Mouse (Mus musculus): Measurements from ENCODE around the gene Mrpl54.
"Not testable (repeated sequence)": the region's sequence is repeated elsewhere in the genome, so short reads cannot be mapped to it uniquely, and the experiment has no call there.

Mrpl54 gene

DNA sequence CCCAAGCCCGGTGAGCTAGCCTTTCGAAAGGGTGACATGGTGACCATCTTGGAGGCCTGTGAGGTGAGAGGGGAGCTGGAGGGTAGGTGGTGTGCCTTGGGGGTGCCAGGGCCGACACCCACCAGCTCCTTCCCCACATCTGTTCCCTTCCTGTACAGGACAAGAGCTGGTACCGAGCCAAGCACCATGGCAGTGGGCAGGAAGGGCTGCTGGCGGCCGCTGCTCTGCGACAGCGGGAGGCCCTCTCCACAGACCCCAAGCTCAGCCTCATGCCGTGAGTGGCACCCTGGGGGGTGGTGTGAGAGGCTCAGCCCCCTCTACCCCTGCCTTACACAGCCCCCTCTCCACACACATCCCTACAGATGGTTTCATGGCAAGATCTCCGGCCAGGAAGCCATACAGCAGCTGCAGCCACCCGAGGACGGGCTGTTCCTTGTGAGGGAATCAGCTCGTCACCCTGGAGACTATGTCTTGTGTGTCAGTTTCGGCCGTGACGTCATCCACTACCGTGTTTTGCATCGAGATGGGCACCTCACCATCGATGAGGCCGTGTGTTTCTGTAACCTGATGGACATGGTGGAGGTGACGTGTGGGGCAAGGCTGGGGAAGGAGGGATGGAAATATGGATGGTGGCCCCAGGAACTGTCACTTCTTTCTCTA is 7.4 kb downstream of the Mrpl54 start:
- no peak for DNase-seq

DNA sequence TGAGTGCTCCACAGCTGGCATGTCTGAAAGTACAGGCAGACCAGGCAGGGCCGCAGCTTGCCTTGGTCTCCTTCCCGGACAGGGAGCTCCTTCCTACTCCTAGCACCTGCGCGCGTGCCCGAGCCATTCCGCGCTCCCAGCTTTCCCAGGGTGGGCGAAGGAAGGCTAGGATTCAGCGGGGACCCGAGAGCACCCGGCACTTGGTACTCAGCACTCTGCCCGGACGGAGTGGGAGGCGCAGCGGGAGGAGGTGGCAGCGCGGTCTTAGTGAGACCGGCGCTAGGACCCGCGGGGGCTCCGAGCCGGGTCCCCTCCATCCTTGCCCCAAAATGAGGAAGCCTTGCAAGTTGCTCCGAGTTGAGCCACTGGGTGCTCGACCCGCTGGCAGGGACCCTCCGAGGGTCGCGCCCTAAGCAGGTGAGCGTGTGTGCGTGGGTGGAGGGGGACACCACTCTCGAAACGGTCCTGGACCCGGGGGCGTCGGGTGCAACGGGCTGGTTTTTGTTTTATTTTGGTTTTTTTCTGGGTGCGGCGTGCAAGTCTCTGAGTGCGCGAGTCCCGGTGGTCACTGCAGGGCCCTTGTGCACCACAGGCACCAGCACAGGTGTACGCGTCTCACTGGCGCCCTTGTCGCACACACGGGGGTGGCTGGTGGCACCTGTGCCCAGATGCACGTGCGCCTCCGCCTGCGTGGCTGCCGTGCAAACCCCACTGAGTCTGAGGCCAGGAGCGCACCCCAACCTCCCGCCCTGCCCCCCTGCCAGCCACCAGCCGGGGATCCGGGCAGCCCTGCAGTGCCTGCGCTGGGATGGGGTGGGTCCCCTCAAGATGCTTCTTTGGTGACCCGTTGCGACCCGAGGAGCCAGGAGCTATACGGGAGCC is 9.3 kb downstream of the Mrpl54 start:
- DNase-seq: no peak

DNA sequence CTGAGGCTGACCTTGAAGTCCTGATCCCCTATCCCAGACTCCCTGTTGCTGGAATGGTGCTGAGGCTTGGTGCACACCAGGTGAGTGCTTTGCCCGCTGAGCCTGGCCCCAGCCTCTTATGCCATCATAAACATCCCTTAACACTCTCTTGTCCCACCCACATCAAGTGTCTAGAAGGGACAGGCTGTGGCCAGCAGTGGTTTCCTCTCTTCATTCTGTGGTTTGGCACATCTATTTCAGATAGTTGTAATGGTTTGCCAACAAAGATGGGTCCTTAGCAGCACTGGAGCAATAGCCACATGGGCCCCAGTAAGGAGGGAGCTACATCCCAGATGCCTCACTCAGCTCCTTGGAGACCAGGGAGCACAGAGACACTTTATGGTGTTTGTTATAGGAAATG is 11.8 kb downstream of the Mrpl54 start:
- DNase-seq: no peak

DNA sequence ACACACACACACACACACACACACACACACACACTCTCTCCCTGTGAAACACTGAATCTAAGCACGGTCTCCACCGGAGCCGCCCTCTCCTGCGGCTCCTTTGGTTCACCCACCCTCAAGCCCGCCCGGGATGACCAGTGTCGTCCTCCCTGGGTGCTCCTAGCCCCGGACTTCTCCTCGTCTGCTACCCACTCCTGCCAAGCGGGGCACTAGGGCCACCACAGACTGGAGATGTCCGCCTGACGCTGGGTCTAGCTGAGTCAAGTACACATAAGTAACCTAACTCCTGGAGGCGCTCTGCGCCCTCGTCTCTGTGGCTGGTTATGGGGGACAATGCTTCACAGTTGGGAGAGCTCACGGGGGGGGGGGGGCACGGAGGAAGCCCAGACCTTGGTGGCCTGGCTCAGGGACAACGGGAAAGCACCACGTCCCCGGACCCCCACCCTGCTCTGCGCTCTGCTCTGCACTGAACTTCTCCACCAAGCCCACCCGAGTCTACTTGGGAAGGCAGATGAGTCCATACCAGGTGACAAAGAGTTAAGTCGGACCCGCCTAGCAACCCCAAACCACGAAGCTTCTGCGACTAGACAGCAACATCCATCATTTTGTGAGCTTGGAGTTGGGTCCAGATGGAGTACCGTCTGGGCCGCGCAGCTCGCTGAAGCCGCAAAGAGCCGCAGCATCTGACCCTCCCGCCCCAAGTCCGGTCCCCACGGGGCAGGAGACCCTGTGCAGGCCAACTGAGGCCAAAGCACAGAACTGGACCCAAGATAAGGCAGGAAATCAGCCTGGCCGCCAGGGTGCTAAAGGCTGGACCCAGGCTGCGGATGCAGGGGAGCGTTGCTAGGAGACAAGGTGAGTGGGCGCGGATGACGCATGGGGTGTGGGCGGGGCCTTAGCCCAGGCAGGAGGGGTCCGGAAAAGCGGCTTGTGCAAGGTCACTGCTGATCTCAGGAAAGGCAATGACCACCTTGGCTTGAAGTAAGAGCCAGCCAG is 14.0 kb downstream of the Mrpl54 start, which contains the start of gene Matk:
Matk (plus strand) TSS at position 512 of the 996 bp plus-strand sequence.
- DNase-seq: peak; percentile 80

DNA sequence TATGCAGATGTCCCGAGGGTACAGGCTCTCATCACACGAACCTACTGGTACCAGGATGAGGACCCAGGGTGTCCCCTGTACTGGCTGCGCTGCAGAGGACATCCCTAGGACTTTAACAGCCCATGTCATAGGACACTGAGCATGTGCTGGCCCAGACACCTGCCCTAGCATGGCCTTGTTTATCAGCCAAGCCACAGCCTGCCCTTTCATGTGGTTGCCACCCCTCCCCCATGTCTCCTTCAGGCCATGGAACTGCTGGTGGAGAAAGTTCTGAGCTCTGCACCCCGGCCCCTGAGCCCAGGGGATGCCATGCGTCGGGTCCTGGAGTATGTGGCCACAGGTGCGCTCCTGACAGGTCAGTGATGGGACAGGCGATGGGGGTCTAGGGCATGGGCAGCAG is 17.3 kb downstream of the Mrpl54 start:
- no peak for DNase-seq

DNA sequence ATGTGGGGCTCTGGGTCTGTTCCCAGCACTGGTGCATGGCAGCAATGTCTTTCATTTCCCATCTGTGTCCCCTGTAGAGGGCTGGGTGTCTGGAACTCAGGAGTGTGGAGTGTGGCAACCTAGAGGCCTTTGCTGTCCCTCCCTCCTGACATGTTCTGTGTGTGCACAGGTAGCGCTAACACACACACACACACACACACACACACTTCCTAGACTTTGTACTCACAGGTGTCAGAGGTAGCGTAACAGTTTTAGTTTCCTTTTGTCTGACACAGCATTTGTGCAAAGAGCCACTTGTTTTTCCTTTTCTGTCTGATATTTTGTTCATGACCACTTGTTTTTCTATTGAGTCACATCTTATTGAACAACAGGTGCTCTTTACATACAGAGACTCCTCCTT is 18.9 kb downstream of the Mrpl54 start:
- DNase-seq: no peak

DNA sequence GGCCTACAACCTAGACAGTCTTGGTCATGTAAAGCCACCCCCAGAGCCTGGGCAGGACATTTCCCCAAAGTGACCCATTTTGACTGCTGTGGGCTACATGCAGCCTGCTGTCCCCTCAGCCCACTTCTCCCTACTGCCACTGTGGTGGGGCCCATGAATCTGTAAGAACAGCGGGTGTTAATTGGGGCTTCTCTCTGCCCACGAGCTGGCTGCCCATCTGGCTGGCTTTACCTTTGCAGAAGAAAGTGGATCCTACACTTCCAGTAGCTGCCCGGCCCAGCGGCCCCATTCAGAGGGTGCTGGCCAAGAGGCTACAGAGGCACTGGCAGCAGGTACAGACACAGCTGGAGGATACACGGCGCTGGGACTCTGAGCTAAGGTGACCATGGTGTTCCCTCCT is 21.6 kb downstream of the Mrpl54 start:
- DNase-seq: no peak

DNA sequence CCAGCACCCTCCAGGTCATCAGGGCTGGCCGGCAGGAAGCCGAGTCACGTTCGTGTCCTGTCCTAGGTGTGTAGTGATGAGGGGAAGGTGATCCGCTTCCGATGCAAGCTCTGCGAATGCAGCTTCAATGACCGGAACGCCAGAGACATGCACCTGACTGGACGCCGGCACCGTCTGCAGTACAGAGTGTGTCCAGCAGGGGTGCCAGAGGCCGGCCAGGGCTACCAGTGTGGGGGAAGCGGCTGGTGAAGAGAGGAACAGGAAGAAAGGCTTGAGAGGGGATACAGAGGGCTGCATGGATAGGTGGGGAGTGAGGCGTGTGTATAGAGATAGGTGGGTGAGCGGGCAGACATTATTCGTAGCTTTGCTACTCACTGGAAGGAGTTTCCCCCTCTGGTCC is 22.1 kb downstream of the Mrpl54 start:
- DNase-seq: peak; percentile 88

DNA sequence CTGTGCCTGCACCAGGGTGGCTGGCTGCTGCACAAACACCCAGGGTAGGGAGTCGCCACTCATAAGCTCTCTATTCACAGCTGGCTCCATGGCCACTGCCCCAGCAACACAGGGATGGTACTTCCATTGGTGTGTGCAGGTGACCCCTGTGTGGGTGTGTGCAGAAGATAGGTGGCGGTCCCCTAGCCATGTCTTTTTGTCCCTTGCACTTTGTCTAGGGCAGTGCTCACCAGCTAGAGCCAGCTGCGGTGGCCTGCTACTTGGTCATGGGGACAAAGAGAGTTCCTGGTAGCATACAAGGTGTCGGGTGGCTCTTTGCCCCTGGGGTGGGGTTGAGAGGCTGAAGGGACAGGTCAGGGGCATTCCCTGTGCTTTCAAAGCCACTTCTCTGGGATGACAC is 22.6 kb downstream of the Mrpl54 start:
- peak; percentile 6 for DNase-seq

DNA sequence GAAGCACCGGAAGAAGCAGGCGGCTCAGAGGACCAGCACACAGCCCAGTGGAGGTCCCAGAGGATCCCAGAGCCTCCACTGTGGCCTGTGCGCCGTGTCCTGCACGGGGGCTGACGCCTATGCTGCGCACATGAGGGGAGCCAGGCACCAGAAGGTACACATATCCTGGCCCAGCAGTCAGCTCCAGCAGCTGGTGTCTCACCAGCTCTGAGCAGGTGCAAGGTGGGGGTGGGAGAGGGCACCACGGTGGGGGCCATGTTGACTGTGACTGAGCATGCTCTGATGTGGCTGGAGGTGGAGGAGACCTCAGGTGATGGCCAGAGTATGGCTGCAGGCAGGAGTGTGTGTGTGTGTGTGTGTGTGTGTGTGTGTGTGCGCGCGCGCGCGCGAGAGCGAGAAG is 24.7 kb downstream of the Mrpl54 start:
- DNase-seq: peak; percentile 9

DNA sequence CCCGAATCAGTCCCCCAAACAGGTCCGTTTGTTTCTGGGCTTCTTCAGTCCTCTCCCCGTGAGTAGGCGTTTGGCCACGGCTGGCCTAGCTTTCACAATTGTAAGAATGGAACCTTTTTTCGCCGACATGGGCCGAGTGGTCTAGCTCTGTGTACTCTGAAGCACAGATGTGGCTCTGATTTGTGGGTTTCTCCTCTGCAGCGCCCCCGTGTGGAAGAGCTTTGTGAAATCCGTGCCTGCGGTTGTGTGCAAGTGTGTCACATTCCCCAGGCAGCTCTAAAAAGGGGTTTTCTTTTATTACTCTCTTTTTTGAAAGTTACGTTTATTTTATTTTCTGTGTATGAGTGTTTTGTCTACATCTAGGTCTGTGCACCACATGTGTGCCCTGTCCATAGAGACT is 25.9 kb downstream of the Mrpl54 start:
- peak; percentile 70 for DNase-seq

DNA sequence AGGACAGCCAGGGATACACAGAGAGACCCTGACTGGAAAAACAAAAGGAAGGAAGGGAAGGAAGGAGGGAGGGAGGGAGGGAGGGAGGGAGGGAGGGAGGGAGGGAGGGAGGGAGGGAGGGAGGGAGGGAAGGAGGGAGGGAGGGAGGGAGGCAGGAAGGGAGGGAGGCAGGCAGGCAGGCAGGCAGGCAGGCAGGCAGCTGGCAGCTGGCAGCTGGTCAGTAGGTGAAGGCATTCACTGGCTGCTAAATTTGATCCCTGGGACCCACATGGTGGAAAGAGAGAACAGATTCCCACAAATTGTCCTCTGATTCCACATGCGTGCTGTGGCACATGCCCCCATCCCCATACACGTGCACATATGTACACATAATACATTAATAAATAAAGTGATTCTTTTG is 28.1 kb downstream of the Mrpl54 start:
- DNase-seq: no peak

DNA sequence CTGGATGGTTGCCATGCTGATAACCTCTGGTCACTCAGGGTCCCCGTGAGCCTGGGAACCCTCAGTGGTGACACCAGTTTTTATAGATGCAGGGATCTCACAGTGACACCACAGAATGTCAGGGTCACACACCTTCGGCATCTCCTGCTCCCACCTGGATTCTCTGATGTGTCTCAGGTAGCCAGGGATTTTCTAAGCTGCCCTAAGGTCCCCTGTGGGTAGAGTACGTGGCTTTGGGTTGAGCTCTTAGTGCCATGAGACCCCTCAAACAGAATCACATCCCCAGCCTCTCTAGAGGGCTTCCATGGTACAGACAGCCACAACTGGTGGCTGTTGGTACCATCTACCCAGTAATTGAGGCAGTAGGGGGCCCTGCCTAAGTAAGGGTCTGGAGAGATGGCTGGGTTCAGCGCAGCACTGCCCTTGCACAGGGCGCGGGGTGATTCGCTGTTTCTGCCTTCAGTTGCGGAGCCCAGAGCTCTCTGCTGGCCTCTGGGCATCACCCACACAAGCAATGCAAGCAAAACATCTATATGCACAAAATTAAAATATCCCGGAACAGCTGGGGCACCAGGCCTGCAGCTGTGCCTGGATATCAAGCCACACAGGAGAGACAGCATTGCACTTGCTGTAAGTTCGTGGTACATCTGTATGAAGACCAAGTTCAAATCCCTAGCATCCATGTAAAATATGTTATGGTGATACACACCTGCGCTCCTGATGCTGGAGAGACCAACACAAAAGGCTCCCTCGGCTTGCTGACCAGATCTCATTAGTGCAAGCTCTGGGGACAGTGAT is 30.1 kb downstream of the Mrpl54 start:
- no peak for DNase-seq

DNA sequence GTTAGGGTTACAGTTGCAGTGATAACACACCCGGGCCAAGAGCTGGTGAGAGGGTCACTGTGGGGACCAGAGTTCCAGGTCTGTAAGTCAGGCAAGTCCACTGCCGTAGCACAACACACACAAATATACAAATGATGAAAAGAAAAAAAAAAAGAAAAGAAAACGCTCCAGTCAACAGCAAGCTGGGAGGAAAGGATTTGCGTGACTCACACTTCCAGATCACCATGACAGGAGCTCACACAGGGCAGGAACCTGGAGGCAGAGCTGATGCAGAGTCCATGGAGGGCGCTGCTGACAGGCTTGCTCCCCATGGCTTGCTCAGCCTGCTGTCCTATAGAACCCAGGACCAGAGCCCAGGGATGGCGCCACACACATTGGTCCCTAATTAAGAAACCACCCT is 32.5 kb downstream of the Mrpl54 start:
- DNase-seq: no peak

DNA sequence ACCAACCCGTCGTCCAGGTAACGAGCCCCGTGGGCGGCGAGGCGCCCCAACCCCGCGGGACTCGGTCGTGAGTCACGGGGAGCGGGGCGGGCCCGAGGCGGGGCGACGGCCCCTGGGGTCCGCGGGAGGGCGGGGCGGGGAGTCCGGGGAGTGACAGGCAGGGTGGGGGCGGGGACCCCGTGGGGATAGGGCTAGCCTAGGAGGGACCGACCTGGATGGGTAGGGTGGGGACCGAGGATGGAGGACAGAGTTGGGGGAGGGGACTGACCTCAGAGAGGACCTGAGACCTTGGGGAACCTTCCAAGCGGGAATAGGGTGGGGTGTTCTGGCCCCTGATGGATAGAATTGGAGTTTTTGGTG is 33.5 kb downstream of the Mrpl54 start:
- no peak for DNase-seq

DNA sequence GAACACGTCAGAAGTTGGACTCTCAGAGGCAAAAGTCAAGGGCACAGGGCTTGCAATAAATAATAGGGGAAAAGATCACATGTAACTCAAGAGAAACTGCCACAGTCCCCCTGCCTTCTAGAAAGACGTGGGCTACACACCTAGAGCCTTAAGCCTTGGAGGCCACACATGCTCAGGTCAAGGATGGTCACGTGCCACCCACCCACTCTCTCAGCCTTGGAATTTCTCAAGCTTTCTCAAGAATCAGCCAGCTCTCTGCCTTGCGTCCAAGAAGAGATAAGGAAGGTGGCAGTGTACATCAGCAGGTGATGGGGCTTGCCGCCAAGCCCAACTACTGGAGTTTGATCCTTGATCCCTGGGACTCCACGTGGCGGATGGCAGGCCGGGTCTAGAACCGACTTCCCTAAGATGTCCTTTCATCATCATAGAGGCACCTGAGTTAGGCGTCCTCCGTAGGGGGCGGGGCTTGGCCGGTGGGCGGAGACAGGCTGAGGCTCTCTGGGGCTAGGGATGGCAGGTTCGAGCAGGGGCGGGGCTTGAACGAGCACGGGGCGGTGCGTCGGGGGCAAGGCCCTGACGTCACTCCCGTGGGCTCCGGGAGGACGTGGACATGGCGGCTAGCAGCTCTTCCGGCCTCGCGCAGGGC is 34.0 kb downstream of the Mrpl54 start, which contains the start of gene Zfr2:
Zfr2 (plus strand) TSS at position 576 of the 646 bp plus-strand sequence.
- peak; percentile 95 for DNase-seq

DNA sequence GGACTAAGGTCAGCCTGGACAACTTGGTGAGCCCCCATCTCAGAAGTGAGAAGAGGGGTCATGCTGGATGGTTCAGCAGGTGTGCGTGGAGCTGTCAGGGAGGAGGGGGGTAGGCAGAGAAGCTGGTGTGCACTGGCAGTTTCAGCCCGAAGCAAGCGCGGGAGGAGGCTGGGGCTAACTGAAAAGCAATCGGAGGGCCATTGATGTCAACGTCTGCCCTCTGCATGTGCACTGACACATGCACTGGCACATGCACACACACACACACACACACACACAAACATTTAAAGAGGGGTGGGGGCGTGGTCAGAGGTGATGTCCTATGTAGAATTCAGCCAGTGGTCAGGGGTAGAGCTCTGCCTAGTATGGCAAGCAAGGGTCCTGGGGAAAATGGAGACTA is 35.3 kb downstream of the Mrpl54 start:
- DNase-seq: no peak

DNA sequence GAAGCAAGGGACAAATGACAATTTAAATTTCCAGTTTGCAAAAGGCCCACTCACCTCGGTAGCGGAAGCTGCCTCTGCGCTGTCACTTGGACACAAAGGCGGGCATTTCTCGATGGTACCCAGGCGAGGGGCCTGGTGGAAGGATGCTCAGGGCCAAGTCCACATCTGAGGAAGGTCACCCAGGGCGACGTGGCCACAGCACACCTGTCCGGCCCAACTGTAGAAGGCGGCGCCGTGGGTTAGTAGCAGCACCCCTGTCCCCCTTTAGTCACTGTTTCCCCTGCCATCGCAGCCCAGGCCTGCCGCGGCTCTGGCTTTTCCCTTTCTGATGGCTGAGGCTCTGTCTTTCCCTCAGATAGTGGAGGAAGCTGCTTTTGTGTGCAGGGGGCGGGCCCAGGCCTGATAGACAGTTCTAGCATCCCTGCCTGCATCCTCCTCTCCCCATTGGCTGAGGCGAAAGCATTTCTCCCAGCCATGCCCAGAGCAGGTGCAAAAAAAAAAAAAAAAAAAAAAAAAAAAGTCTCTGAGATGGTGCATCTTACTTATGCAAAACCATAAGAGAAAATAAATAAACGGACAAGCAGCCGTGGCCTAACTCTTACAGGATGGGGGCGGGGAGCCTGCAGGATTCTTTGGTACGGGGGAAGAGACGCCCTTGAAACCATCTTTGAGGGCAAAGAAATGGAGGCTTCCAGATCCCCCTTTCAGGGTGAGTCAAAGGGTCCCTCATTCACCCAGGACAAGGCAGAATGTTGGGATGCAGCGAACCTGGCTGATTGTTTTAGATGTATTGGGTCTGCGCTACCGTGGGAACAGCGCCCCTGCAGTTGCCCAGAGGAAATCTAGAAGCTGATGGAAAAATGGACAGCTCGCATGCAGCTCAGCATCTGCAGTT is 36.0 kb downstream of the Mrpl54 start, which contains the start of gene Atcay:
Atcay (minus strand) TSS at position 396 of the 895 bp plus-strand sequence.
- DNase-seq: peak; percentile 50

DNA sequence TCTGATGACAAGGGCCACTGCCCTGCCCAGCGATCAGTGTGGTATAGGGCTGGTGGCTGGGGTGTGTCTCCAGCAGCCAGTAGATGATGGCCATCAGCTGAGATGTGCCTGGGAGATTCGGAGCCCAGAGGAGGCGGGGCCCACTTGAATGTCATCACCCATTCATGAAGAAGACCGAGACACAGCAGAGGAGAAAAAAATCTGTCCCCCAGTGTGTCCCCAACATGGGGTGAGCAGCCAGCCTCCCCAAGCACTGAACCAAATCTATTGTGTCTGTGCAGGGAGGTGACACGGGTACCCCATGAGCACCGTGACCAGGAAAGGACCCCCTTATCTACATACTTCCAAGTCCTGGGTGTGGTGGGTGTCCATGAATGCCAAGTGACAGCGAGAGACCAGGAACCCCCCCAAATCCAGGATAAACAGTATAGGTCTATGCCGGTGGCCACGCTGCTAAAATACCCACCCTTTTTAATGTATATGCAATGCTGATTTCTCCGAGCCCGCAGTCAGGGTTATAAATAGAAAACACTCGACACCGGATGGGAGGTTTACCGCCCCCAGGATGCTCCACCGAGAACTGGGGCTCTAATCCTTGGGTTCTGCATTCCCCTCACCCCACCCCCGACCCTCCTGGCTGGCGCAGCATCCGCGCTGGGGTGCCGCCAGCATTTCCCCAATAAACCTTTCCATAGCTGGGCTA is 36.8 kb downstream of the Mrpl54 start:
- no peak for DNase-seq

DNA sequence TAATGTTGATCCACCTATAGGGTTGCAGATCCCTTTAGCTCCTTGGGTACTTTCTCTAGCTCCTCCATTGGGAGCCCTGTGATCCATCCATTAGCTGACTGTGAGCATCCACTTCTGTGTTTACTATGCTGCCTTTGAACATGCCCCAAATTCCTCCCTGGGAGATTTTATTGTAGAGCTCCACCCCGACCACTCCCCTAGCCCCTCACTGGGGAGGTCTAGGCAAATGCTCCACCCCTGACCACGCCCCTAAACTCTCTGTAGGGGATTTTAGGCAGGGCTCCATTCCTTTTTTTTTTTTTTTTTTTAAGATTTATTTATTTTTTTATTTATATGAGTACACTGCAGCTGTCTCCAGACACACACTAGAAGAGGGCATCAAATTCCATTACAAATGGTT is 43.0 kb downstream of the Mrpl54 start:
- DNase-seq: not testable (repeated sequence)

All from kidney, postnatal 10 days (tissue).